ENCODE assay signal across 10 mouse cellular contexts in the genomic region with DNA sequence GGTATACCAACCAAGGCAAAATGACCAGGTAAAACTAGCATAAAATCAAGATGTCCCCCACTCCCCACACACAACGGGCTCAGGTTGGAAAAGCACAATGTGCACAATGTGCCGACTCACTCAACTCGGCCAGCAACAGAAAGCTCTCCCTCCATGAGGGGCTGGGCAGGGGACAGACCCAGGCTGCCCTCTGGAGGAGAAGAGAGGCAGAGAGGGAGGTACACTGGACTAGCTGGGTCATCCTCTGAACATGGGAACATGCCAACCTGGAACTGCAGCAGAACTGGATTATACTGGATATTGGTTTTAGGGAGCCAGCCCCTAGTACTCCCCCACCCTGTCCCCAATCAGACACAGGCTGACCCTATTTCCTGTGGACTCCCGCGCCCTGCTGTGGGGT. TPM values are rescaled to one million over a fixed set of nuclear protein-coding genes. Genes with fewer than 3 reads are reported as not detected.
A peak's percentile ranks its signal among the peaks of the same experiment; 100 is the strongest.
DNase-seq lines count a peak whose midpoint lies in the region; ATAC-seq lines count a peak whose summit lies in the region.
"Had no signal": no experiment of that assay in that cellular context is flagged by ENCODE, and none has a peak within 500 bp of the region (broad histone marks: within the 10 kb centered on the region; RNA-seq: fewer than 3 reads in every experiment).

No protein-coding gene starts in this region.

- WGBS in kidney, embryonic 16.5 days = 56% methylated on average over 5 of the region's 5 CpGs
- 54% methylated on average over 5 of the region's 5 CpGs for WGBS in embryonic facial prominence, embryonic 12.5 days
- WGBS in forebrain, embryonic 16.5 days = 56% methylated on average over 5 of the region's 5 CpGs
- 49% methylated on average over 5 of the region's 5 CpGs for WGBS in midbrain, embryonic 14.5 days

- H3K9ac ChIP-seq in kidney, embryonic 16.5 days (replicated peaks; ENCODE audit: low read length) = no peak overlapping the region
- no peak overlapping the region for H3K9ac ChIP-seq in embryonic facial prominence, embryonic 12.5 days
- H3K9ac ChIP-seq in forebrain, embryonic 16.5 days (replicated peaks; ENCODE audit: low read depth, low read length) = no peak overlapping the region
- no peak overlapping the region for H3K9ac ChIP-seq in midbrain, embryonic 14.5 days (replicated peaks; ENCODE audit: low read length)
- H3K9ac ChIP-seq: limb, embryonic 13.5 days had no signal

- no peaks in the 10 kb centered on the region for H3K27me3 ChIP-seq in kidney, embryonic 16.5 days (ENCODE audit: insufficient read depth, low read length)
- no peaks in the 10 kb centered on the region for H3K27me3 ChIP-seq in embryonic facial prominence, embryonic 12.5 days
- H3K27me3 ChIP-seq in forebrain, embryonic 16.5 days (replicated peaks; ENCODE audit: control insufficient read depth, insufficient read depth, low read length) = no peaks in the 10 kb centered on the region
- H3K27me3 ChIP-seq in midbrain, embryonic 14.5 days (ENCODE audit: control insufficient read depth, insufficient read depth, low read length) = no peaks in the 10 kb centered on the region
- H3K27me3 ChIP-seq: limb, embryonic 13.5 days had no signal

- H3K4me2 ChIP-seq in kidney, embryonic 16.5 days (replicated peaks; ENCODE audit: low read depth, low read length) = no peak overlapping the region
- no peak overlapping the region for H3K4me2 ChIP-seq in embryonic facial prominence, embryonic 12.5 days (replicated peaks)
- H3K4me2 ChIP-seq in forebrain, embryonic 16.5 days (ENCODE audit: low read length) = no peak overlapping the region
- no peak overlapping the region for H3K4me2 ChIP-seq in midbrain, embryonic 14.5 days (ENCODE audit: low read length)
- H3K4me2 ChIP-seq: limb, embryonic 13.5 days had no signal

- peak; percentile 42; the same call in 1 of the 2 replicates for ATAC-seq in kidney, embryonic 16.5 days (ENCODE audit: low FRiP score, low TSS enrichment)
- ATAC-seq in embryonic facial prominence, embryonic 12.5 days (ENCODE audit: insufficient number of reproducible peaks, insufficient read depth, low FRiP score, low TSS enrichment) = 0 out of 2 replicates have a peak, but pooled peaks have one; percentile 23
- peak; percentile 62; the same call in 1 of the 2 replicates for ATAC-seq in forebrain, embryonic 16.5 days
- ATAC-seq in midbrain, embryonic 14.5 days (ENCODE audit: low FRiP score, low TSS enrichment) = peak; percentile 37; the same call in 1 of the 2 replicates

- DNase-seq in kidney, adult 8-10 months = no peak
- DNase-seq in midbrain, embryonic 14.5 days = no peak
- no peak for DNase-seq in right cerebral cortex, postnatal 4 days
- no peak for DNase-seq in layer of hippocampus, adult 11-12 months (ENCODE audit: low spot score)
- DNase-seq: gastrocnemius, postnatal 25 days had no signal

- H3K36me3 ChIP-seq in kidney, embryonic 16.5 days (ENCODE audit: insufficient read depth, low read length) = peaks cover 25% of the 10 kb centered on the region
- H3K36me3 ChIP-seq in embryonic facial prominence, embryonic 12.5 days = peaks cover 26% of the 10 kb centered on the region
- H3K36me3 ChIP-seq in forebrain, embryonic 16.5 days (ENCODE audit: control insufficient read depth, insufficient read depth) = no peaks in the 10 kb centered on the region
- H3K36me3 ChIP-seq in midbrain, embryonic 14.5 days (ENCODE audit: control insufficient read depth, insufficient read depth, low read length) = peaks cover 15% of the 10 kb centered on the region; the same call in 1 of the 2 replicates

- no peak overlapping the region for H3K4me3 ChIP-seq in kidney, embryonic 16.5 days (ENCODE audit: low read length)
- no peak overlapping the region for H3K4me3 ChIP-seq in embryonic facial prominence, embryonic 12.5 days
- H3K4me3 ChIP-seq in forebrain, embryonic 16.5 days (replicated peaks; ENCODE audit: low read length) = no peak overlapping the region
- no peak overlapping the region for H3K4me3 ChIP-seq in midbrain, embryonic 14.5 days (replicated peaks; ENCODE audit: low read depth, low read length)
- H3K4me3 ChIP-seq: limb, embryonic 13.5 days had no signal

- no peaks in the 10 kb centered on the region for H3K9me3 ChIP-seq in kidney, embryonic 16.5 days (ENCODE audit: low read length)
- H3K9me3 ChIP-seq in embryonic facial prominence, embryonic 12.5 days = no peaks in the 10 kb centered on the region
- no peaks in the 10 kb centered on the region for H3K9me3 ChIP-seq in forebrain, embryonic 16.5 days (ENCODE audit: control insufficient read depth, low read length)
- no peaks in the 10 kb centered on the region for H3K9me3 ChIP-seq in midbrain, embryonic 14.5 days (ENCODE audit: control insufficient read depth, low read length)
- H3K9me3 ChIP-seq: limb, embryonic 13.5 days had no signal

- H3K27ac ChIP-seq in kidney, embryonic 16.5 days (ENCODE audit: low read length) = no peak overlapping the region
- no peak overlapping the region for H3K27ac ChIP-seq in embryonic facial prominence, embryonic 12.5 days
- H3K27ac ChIP-seq in forebrain, embryonic 16.5 days (ENCODE audit: low read length) = no peak overlapping the region
- H3K27ac ChIP-seq in midbrain, embryonic 14.5 days (replicated peaks; ENCODE audit: low read depth, low read length) = peak overlapping the region; percentile 49; the same call in 1 of the 2 replicates
- H3K27ac ChIP-seq: limb, embryonic 13.5 days had no signal

- H3K4me1 ChIP-seq in kidney, embryonic 16.5 days (ENCODE audit: insufficient read depth, low read length) = no peaks in the 10 kb centered on the region; the same call in 1 of the 2 replicates
- H3K4me1 ChIP-seq in embryonic facial prominence, embryonic 12.5 days = no peaks in the 10 kb centered on the region
- H3K4me1 ChIP-seq in forebrain, embryonic 16.5 days (replicated peaks; ENCODE audit: control insufficient read depth, insufficient read depth, low read length) = no peaks in the 10 kb centered on the region
- H3K4me1 ChIP-seq in midbrain, embryonic 14.5 days (ENCODE audit: control insufficient read depth, insufficient read depth, low read length) = no peaks in the 10 kb centered on the region
- H3K4me1 ChIP-seq: limb, embryonic 13.5 days had no signal

RNA-seq across cellular contexts. Expression of a gene that starts 14.0 kb away (rescaled TPM):
- 172 and 174 TPM in 2 replicates for polyA plus RNA-seq in kidney, embryonic 16.5 days (2015; fragmentation: Nextera tagmentation; extraction: Ambion mirVana)
- polyA plus RNA-seq in embryonic facial prominence, embryonic 12.5 days (2016; fragmentation: Nextera tagmentation; extraction: Ambion mirVana) = 168 and 173 TPM in 2 replicates
- 34.0 and 39.6 TPM in 2 replicates for polyA plus RNA-seq in forebrain, embryonic 16.5 days (2015; fragmentation: Nextera tagmentation; extraction: Ambion mirVana)
- 28.6 and 36.9 TPM in 2 replicates for polyA plus RNA-seq in midbrain, embryonic 14.5 days (2014; fragmentation: Nextera tagmentation; extraction: Ambion mirVana)

RNA-seq across cellular contexts. Expression of a gene that starts 31.2 kb away (rescaled TPM):
- polyA plus RNA-seq in kidney, embryonic 16.5 days (2015; fragmentation: Nextera tagmentation; extraction: Ambion mirVana) = not detected in 2 replicates
- not detected in 2 replicates for polyA plus RNA-seq in embryonic facial prominence, embryonic 12.5 days (2016; fragmentation: Nextera tagmentation; extraction: Ambion mirVana)
- polyA plus RNA-seq in forebrain, embryonic 16.5 days (2015; fragmentation: Nextera tagmentation; extraction: Ambion mirVana) = not detected in 2 replicates
- not detected in 2 replicates for polyA plus RNA-seq in midbrain, embryonic 14.5 days (2014; fragmentation: Nextera tagmentation; extraction: Ambion mirVana)
- polyA plus RNA-seq: intestine, embryonic 14.5 days; limb, embryonic 13.5 days had no signal

RNA-seq across cellular contexts. Expression of a gene that starts 31.8 kb away (rescaled TPM):
- polyA plus RNA-seq in kidney, embryonic 16.5 days (2015; fragmentation: Nextera tagmentation; extraction: Ambion mirVana) = not detected in 2 replicates
- not detected in 2 replicates for polyA plus RNA-seq in embryonic facial prominence, embryonic 12.5 days (2016; fragmentation: Nextera tagmentation; extraction: Ambion mirVana)
- polyA plus RNA-seq in forebrain, embryonic 16.5 days (2015; fragmentation: Nextera tagmentation; extraction: Ambion mirVana) = not detected in 2 replicates
- not detected in 2 replicates for polyA plus RNA-seq in midbrain, embryonic 14.5 days (2014; fragmentation: Nextera tagmentation; extraction: Ambion mirVana)
- polyA plus RNA-seq: intestine, embryonic 14.5 days; limb, embryonic 13.5 days had no signal

RNA-seq across cellular contexts. Expression of a gene that starts 42.4 kb away (rescaled TPM):
- 3.4 and 3.6 TPM in 2 replicates for polyA plus RNA-seq in kidney, embryonic 16.5 days (2015; fragmentation: Nextera tagmentation; extraction: Ambion mirVana)
- 3.0 and 3.3 TPM in 2 replicates for polyA plus RNA-seq in embryonic facial prominence, embryonic 12.5 days (2016; fragmentation: Nextera tagmentation; extraction: Ambion mirVana)
- 2.8 and 3.2 TPM in 2 replicates for polyA plus RNA-seq in forebrain, embryonic 16.5 days (2015; fragmentation: Nextera tagmentation; extraction: Ambion mirVana)
- polyA plus RNA-seq in midbrain, embryonic 14.5 days (2014; fragmentation: Nextera tagmentation; extraction: Ambion mirVana) = 3.6 and 5.1 TPM in 2 replicates

RNA-seq across cellular contexts. Expression of a gene that starts 43.2 kb away (rescaled TPM):
- not detected in 2 replicates for polyA plus RNA-seq in kidney, embryonic 16.5 days (2015; fragmentation: Nextera tagmentation; extraction: Ambion mirVana)
- polyA plus RNA-seq in embryonic facial prominence, embryonic 12.5 days (2016; fragmentation: Nextera tagmentation; extraction: Ambion mirVana) = not detected in 2 replicates
- not detected in 2 replicates for polyA plus RNA-seq in forebrain, embryonic 16.5 days (2015; fragmentation: Nextera tagmentation; extraction: Ambion mirVana)
- polyA plus RNA-seq in midbrain, embryonic 14.5 days (2014; fragmentation: Nextera tagmentation; extraction: Ambion mirVana) = not detected in 2 replicates
- polyA plus RNA-seq: intestine, embryonic 14.5 days; limb, embryonic 13.5 days had no signal
